Mouse (Mus musculus) adrenal gland, postnatal 14 days (tissue): Measurements from ENCODE around the gene Il6. TPM values are rescaled to one million over a fixed set of nuclear protein-coding genes. Genes with fewer than 3 reads are reported as not detected.
"Not testable (repeated sequence)": the region's sequence is repeated elsewhere in the genome, so short reads cannot be mapped to it uniquely, and the experiment has no call there.

Source experiments
- DNase-seq: peaks from one replicate; pipeline ENCODE4 v3.0.0; 2021; ENCODE audit warnings: mixed read lengths
- long read RNA-seq, 2 experiments: library from polyadenylated mRNA; stranded (forward); transcript quantifications; one replicate each; pipeline ENCODE4 v2.0.0; 2021
- total RNA-seq: library from RNA; stranded (reverse); gene quantifications from 2 replicates; pipeline ENCODE4 v1.2.3, GENCODE M21; 2021

The Il6 gene
- not detected in 2 replicates for total RNA-seq
- long read RNA-seq, experiment 1, result 0 reads
- long read RNA-seq, experiment 2, result 0 reads

GRCm38 (mm10) chr5:30012726-30013503 lies at the start of gene Il6:
TSS of gene Il6 (plus strand) at chr5:30013114.
- peak; percentile 89 for DNase-seq

DNA sequence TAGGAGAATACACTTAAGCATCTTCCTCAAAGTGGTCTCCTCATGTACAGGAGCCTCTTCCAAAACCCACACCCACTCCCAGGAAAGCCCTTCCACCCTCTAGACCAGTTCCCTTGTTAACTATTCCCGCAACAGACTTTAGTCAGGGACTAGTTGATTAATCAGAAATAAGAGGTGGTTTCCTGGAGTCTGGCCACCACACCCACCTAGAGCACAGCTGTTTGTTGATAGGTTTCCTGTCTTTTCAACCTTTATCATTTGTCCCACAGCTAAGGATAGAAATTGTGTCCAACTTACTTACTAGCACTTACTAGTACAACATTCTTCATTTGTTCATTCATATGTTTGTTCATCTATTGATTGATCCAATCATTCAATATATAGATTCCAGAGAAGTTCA lies 49.4 kb upstream of the Il6 start:
- no peak for DNase-seq

- no peak for DNase-seq
Measured at GRCm38 (mm10) chr5:29970212-29970611, 42.7 kb upstream of the Il6 start.

- no peak for DNase-seq
Measured at GRCm38 (mm10) chr5:29972796-29973195, 40.1 kb upstream of the Il6 start.

DNA sequence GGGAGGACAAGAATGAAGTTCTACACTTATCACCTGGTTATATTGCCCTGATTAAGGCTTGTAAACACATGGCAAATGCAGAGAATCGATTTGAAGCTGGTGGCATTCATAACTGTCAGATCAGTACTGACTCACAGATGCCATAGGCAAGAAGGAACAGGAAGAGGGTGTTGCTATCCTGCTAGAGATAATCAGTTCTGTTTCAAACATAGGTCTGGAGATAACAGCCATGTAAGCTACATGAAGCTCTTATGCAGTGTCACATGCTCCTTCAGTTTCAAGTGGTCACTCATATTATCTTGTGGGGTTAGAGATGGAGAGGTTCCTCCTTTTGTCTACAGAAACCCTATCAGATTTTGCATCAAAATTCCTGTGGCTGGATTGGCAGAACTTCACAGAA lies 39.4 kb upstream of the Il6 start:
- DNase-seq, result no peak

GRCm38 (mm10) chr5:29974115-29974514 lies 38.8 kb upstream of the Il6 start:
- DNase-seq, result no peak

DNA sequence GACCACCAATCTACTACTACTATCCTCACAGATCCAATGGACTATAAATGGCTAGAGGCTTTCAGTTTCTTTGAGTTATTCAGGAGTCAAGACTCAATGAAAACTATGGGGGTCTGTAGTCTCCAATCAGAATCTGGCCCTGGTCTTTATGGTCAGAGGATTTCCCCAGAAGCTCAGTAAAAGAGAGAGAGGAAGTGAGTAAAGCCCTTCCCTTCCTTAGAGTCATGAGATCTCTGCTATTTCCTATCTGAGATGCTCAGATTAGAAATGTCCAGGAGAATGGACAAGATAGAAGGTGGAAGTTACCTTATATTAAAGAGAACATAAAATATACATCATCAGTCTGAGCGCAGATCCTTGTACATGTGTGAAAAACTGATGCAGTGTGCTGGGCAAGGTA lies 19.3 kb upstream of the Il6 start:
- no peak for DNase-seq

DNA sequence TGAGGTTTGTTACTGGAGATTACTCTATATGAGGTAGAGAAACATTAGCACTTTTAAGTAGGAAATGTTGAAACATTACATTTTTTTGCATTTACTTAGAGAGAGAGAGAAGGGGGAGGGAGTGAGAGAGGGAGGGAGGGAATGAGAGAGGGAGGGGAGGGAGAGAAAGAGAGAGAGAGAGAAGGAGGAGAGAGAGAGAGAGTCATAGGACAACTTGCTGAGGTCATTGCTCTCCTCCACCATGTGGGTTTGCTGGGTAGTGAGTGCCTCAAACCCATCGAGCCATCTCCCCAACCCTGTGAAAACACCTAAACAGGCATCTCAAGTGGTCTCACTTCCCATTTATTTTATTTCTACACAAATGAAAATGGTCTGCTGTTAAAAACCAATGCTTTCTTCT lies 18.6 kb upstream of the Il6 start:
- DNase-seq, result no peak

DNA sequence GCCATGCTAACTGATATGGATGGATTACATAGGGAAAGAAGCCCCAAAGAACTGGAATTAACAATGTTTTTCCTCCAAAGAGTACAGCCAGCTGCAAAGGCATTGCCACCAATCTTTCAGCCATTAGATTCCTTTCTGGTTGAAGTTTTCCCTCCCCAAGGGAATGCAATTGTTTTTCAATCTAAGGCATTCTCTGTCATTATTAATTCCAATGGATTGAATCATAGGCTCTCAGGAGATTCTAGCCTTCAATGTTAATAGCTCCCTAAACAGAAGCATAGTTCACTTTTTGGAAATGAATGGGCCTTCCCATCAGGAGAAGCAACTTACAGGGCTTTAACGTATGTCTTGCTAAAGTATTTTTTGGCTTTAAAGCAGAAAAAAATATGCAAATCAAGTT lies 15.6 kb upstream of the Il6 start:
- no peak for DNase-seq

- DNase-seq, result no peak
Measured at GRCm38 (mm10) chr5:30000921-30001320, 12.0 kb upstream of the Il6 start.

DNA sequence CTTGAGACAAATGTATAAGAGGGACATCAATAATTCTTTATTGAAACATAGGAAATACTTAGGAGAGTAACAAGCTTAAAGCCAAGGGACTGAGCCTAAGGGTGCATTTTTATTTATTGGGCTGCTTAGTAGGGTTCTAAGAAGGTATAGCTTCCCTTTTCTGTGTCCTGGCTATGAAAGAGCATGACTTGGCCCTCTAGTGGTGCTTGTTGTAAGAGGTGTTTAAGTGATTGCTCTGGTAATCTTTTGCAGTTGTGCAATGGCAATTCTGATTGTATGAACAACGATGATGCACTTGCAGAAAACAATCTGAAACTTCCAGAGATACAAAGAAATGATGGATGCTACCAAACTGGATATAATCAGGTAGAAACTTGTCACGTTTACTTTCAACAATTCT lies 1.7 kb downstream of the Il6 start:
- peak; percentile 11 for DNase-seq

GRCm38 (mm10) chr5:30035862-30036261 lies 22.9 kb downstream of the Il6 start:
- DNase-seq, result not testable (repeated sequence)

GRCm38 (mm10) chr5:30037111-30037510 lies 24.2 kb downstream of the Il6 start:
- DNase-seq, result not testable (repeated sequence)

GRCm38 (mm10) chr5:30039324-30039723 lies 26.4 kb downstream of the Il6 start:
- DNase-seq, result not testable (repeated sequence)

GRCm38 (mm10) chr5:30039841-30040240 lies 26.9 kb downstream of the Il6 start:
- not testable (repeated sequence) for DNase-seq

DNA sequence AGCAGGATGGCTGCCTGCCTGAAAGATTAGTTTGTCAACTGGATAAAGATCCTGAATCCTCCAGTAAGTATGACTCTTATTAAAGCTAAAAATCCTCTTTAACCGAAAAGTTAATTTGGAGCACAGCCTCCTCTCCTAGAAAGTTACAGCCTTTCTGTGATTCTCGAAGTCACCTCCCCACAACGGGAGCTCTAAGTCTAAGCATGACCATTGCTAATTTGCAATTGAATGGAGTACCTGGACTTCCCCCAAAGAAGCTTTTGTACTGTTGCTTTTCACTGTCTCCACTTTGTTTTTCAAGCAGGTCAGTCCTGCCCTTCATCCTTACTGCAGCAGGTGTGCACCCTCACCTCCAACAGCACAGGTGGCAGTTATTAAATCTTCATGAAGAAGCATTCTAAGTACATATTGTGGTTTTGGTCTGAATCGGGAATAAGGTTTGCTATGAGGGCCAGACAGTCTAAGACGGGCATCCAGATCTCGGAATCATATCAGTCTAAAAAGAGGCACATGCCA lies 45.4 kb downstream of the Il6 start:
- no peak for DNase-seq

GRCm38 (mm10) chr5:30059607-30060006 lies 46.7 kb downstream of the Il6 start:
- not testable (repeated sequence) for DNase-seq

GRCm38 (mm10) chr5:30067726-30068125 lies 54.8 kb downstream of the Il6 start:
- no peak for DNase-seq

Other genes starting within 250 kb of the Il6 start
- gene Tyms, start 60.5 kb downstream of the Il6 start, total RNA-seq, result 38.1 and 51.8 TPM in 2 replicates
- gene Garem2, start 92.0 kb downstream of the Il6 start, total RNA-seq, result 0.19 and 0.26 TPM in 2 replicates
- not detected in 2 replicates for gene 3110082J24Rik, start 93.0 kb downstream of the Il6 start, total RNA-seq
- 813 and 814 TPM in 2 replicates for gene Hadha, start 142.0 kb downstream of the Il6 start, total RNA-seq
- 1,392 and 1,422 TPM in 2 replicates for gene Hadhb, start 142.1 kb downstream of the Il6 start, total RNA-seq
- gene Adgrf3, start 192.6 kb downstream of the Il6 start, total RNA-seq, result 0.19 TPM in 1 of 2 replicates, not detected in the other
- 21.4 and 23.7 TPM in 2 replicates for gene Selenoi, start 219.5 kb downstream of the Il6 start, total RNA-seq